Mouse (Mus musculus): ENCODE measurements around the gene Gse1. TPM values are rescaled to one million over a fixed set of nuclear protein-coding genes. Genes with fewer than 3 reads are reported as not detected.

Gene Gse1
- total and polyA plus RNA-seq, 3 experiments, result 23.6 to 128 (median 66.9) TPM

- TF ChIP-seq USF1 (IDR thresholded peaks at IDR 0.05; ENCODE audit: low read depth, low read length), result no peak
- Histone ChIP-seq H3K36me3 (ENCODE audit: control insufficient read depth in 1 of 2, insufficient read depth in 2 of 2, low read length in 2 of 2) (peaks cover 0 to 3% of the 10 kb centered on the region in 2 experiments; a peak in 2 of 4 replicates), H3K79me2 (ENCODE audit: control insufficient read depth, insufficient read depth, low read length, poor library complexity) (no peaks in the 10 kb centered on the region), H3K27ac (ENCODE audit: control insufficient read depth, low read depth, low read length) (no peak overlapping the region), H3K9me3 (replicated peaks; ENCODE audit: insufficient read depth, low read length) (no peaks in the 10 kb centered on the region), H3K4me1 (ENCODE audit: control insufficient read depth in 1 of 2, insufficient read depth in 2 of 2, low read length in 2 of 2) (peaks cover 0 to 11% of the 10 kb centered on the region in 2 experiments; a peak in 3 of 4 replicates), H3K27me3 (ENCODE audit: control insufficient read depth in 1 of 2, insufficient read depth in 2 of 2, low read length in 2 of 2) (no peaks in the 10 kb centered on the region), H3K9ac (ENCODE audit: control insufficient read depth, low read depth, low read length, poor library complexity, severe bottlenecking) (no peak overlapping the region), H3K4me3 (ENCODE audit: control insufficient read depth in 1 of 2, insufficient read depth in 1 of 2, low read depth in 2 of 2, low read length in 2 of 2) (no peak overlapping the region)
- no peak for DNase-seq (ENCODE audit: low read depth, low spot score)
Observed at GRCm38 (mm10) chr8:120442306-120443003, 214.2 kb downstream of the Gse1 start.

- H3K4me1 ChIP-seq (ENCODE audit: control insufficient read depth in 1 of 2, insufficient read depth in 2 of 2, low read length in 2 of 2), result peaks cover 0 to 11% of the 10 kb centered on the region in 2 experiments; a peak in 3 of 4 replicates
- no peak for TF ChIP-seq TAL1 (IDR thresholded peaks at IDR 0.05; ENCODE audit: low read length)
- TF ChIP-seq BHLHE40 (IDR thresholded peaks at IDR 0.05; ENCODE audit: borderline replicate concordance, low read depth, low read length), result no peak
- no peak for TF ChIP-seq ETS1 (IDR thresholded peaks at IDR 0.05; ENCODE audit: low read depth, low read length)
- no peak for TF ChIP-seq ZC3H11A (IDR thresholded peaks at IDR 0.05; ENCODE audit: low read depth, low read length)
- no peak for TF ChIP-seq HCFC1 (IDR thresholded peaks at IDR 0.05; ENCODE audit: low read depth, low read length)
- no peak for TF ChIP-seq NRF1 (IDR thresholded peaks at IDR 0.05; ENCODE audit: insufficient read depth, low read depth, low read length, poor library complexity, severe bottlenecking)
- TF ChIP-seq E2F4 (IDR thresholded peaks at IDR 0.05; ENCODE audit: borderline replicate concordance, low read depth, low read length), result no peak
- no peak for TF ChIP-seq ZKSCAN1 (IDR thresholded peaks at IDR 0.05; ENCODE audit: low read depth, low read length)
- TF ChIP-seq TCF12 (IDR thresholded peaks at IDR 0.05; ENCODE audit: low read depth, low read length), result no peak
- TF ChIP-seq SIN3A (IDR thresholded peaks at IDR 0.05; ENCODE audit: low read length), result no peak
- no peak for TF ChIP-seq ZNF384 (IDR thresholded peaks at IDR 0.05; ENCODE audit: low read depth, low read length)
- no peak overlapping the region; the same call in 1 of the 2 replicates for H3K27ac ChIP-seq (ENCODE audit: control insufficient read depth, low read depth, low read length)
- no peak overlapping the region for H3K9ac ChIP-seq (ENCODE audit: control insufficient read depth, low read depth, low read length, poor library complexity, severe bottlenecking)
- no peak overlapping the region for H3K4me3 ChIP-seq (ENCODE audit: control insufficient read depth in 1 of 2, insufficient read depth in 1 of 2, low read depth in 2 of 2, low read length in 2 of 2)
- peak; percentile 77 for DNase-seq (ENCODE audit: low read depth, low spot score)
- peaks cover 0 to 3% of the 10 kb centered on the region in 2 experiments; a peak in 2 of 4 replicates for H3K36me3 ChIP-seq (ENCODE audit: control insufficient read depth in 1 of 2, insufficient read depth in 2 of 2, low read length in 2 of 2)
- H3K79me2 ChIP-seq (ENCODE audit: control insufficient read depth, insufficient read depth, low read length, poor library complexity), result no peaks in the 10 kb centered on the region
- no peaks in the 10 kb centered on the region for H3K27me3 ChIP-seq (ENCODE audit: control insufficient read depth in 1 of 2, insufficient read depth in 2 of 2, low read length in 2 of 2)
- no peaks in the 10 kb centered on the region for H3K9me3 ChIP-seq (replicated peaks; ENCODE audit: insufficient read depth, low read length)
Observed at GRCm38 (mm10) chr8:120445249-120445648, 217.0 kb downstream of the Gse1 start.

- Histone ChIP-seq H3K79me2 (ENCODE audit: control insufficient read depth, insufficient read depth, low read length, poor library complexity) (no peaks in the 10 kb centered on the region), H3K4me1 (ENCODE audit: control insufficient read depth in 1 of 2, insufficient read depth in 2 of 2, low read length in 2 of 2) (peaks cover 0 to 11% of the 10 kb centered on the region in 2 experiments; a peak in 3 of 4 replicates), H3K27me3 (ENCODE audit: control insufficient read depth in 1 of 2, insufficient read depth in 2 of 2, low read length in 2 of 2) (no peaks in the 10 kb centered on the region), H3K4me3 (ENCODE audit: control insufficient read depth in 1 of 2, insufficient read depth in 1 of 2, low read depth in 2 of 2, low read length in 2 of 2) (no peak overlapping the region), H3K27ac (ENCODE audit: control insufficient read depth, low read depth, low read length) (no peak overlapping the region), H3K9me3 (replicated peaks; ENCODE audit: insufficient read depth, low read length) (no peaks in the 10 kb centered on the region), H3K36me3 (ENCODE audit: control insufficient read depth in 1 of 2, insufficient read depth in 2 of 2, low read length in 2 of 2) (peaks cover 0 to 3% of the 10 kb centered on the region in 2 experiments; a peak in 2 of 4 replicates), H3K9ac (ENCODE audit: control insufficient read depth, low read depth, low read length, poor library complexity, severe bottlenecking) (no peak overlapping the region)
- TF ChIP-seq RAD21 (IDR thresholded peaks at IDR 0.05; ENCODE audit: low read depth, low read length), result no peak
- TF ChIP-seq MEF2A (IDR thresholded peaks at IDR 0.05; ENCODE audit: extremely low read depth, insufficient replicate concordance, low read depth, low read length, poor library complexity, severe bottlenecking), result no peak
- TF ChIP-seq ZNF384 (IDR thresholded peaks at IDR 0.05; ENCODE audit: low read depth, low read length), result no peak
- no peak for TF ChIP-seq UBTF (IDR thresholded peaks at IDR 0.05; ENCODE audit: borderline replicate concordance, insufficient read depth, low read depth, low read length)
- TF ChIP-seq TCF12 (IDR thresholded peaks at IDR 0.05; ENCODE audit: low read depth, low read length), result no peak
- no peak for TF ChIP-seq JUND (IDR thresholded peaks at IDR 0.05; ENCODE audit: low read depth, low read length)
- TF ChIP-seq USF2 (IDR thresholded peaks at IDR 0.05; ENCODE audit: borderline replicate concordance in 1 of 2, insufficient read depth in 1 of 2, low read depth in 1 of 2, low read length in 2 of 2), result no peak
- DNase-seq (ENCODE audit: low read depth, low spot score), result no peak
Observed at GRCm38 (mm10) chr8:120448131-120448530, 219.9 kb downstream of the Gse1 start.

Measured in MEL (cell line).